Mouse (Mus musculus): ENCODE results near the gene Bach1.

- no peak for TF ChIP-seq CTCF (conservative IDR thresholded peaks at IDR 0.05; ENCODE audit: low read length)
- TF ChIP-seq POU5F1 (IDR thresholded peaks at IDR 0.05; ENCODE audit: borderline replicate concordance, low read length), result no peak
- TF ChIP-seq NANOG (IDR thresholded peaks at IDR 0.05; ENCODE audit: borderline replicate concordance, low read length), result no peak
Measured at GRCm38 (mm10) chr16:87689225-87689624, 9.5 kb upstream of the Bach1 start.

Measured in E14TG2a.4 (cell line).